Mouse (Mus musculus): ENCODE measurements around the gene Btbd11.

- TF ChIP-seq POLR2A (IDR thresholded peaks at IDR 0.05; ENCODE audit: borderline replicate concordance, insufficient read depth, low read length) (no peak), CTCF (IDR thresholded peaks at IDR 0.05; ENCODE audit: borderline replicate concordance, insufficient read depth, low read depth, low read length) (no peak)
These were observed 81.9 kb downstream of the Btbd11 start for GRCm38 (mm10) chr10:85468527-85468926.

Data from cerebellum, adult 2 months (tissue).